Mouse (Mus musculus): ENCODE measurements at regions not wholly inside any gene's neighbourhood (a gene's known extent, or its start where the extent isn't known, plus 50 kb on each side); places are given as distances from the start of the nearest gene placed in this dataset.
A peak's percentile ranks its signal among the peaks of the same experiment; 100 is the strongest.

- Histone ChIP-seq H3K4me2 (ENCODE audit: low read length) (no peak overlapping the region), H3K9ac (ENCODE audit: low read depth, low read length) (no peak overlapping the region), H3K27ac (no peak overlapping the region), H3K4me3 (replicated peaks; ENCODE audit: low read depth, low read length) (no peak overlapping the region), H3K9me3 (replicated peaks; ENCODE audit: low read length) (no peaks in the 10 kb centered on the region), H3K36me3 (ENCODE audit: insufficient read depth, low read length) (no peaks in the 10 kb centered on the region), H3K27me3 (ENCODE audit: insufficient read depth, low read length) (no peaks in the 10 kb centered on the region), H3K4me1 (replicated peaks; ENCODE audit: insufficient read depth, low read length) (no peaks in the 10 kb centered on the region)
- DNase-seq (ENCODE audit: low spot score) (no peak), ATAC-seq (replicated peaks; ENCODE audit: low FRiP score, low read depth) (no peak)
- no peak for TF ChIP-seq CTCF (IDR thresholded peaks at IDR 0.05; ENCODE audit: low read depth)
- 58% methylated on average over 2 of the region's 2 CpGs for WGBS
These were observed 175.6 kb upstream of the B3galt2 start for GRCm38 (mm10) chr1:143464863-143465262.

GRCm38 (mm10) chr1:143466092-143466491 is 174.4 kb upstream of the B3galt2 start:
- TF ChIP-seq CTCF (IDR thresholded peaks at IDR 0.05; ENCODE audit: low read depth) = no peak
- WGBS = 93% methylated on average over 3 of the region's 3 CpGs
- H3K27me3 ChIP-seq (ENCODE audit: insufficient read depth, low read length) = no peaks in the 10 kb centered on the region
- no peak for DNase-seq (ENCODE audit: low spot score)
- ATAC-seq (replicated peaks; ENCODE audit: low FRiP score, low read depth) = no peak
- H3K9me3 ChIP-seq (replicated peaks; ENCODE audit: low read length) = no peaks in the 10 kb centered on the region
- H3K4me2 ChIP-seq (ENCODE audit: low read length) = no peak overlapping the region
- no peak overlapping the region for H3K27ac ChIP-seq
- no peaks in the 10 kb centered on the region for H3K36me3 ChIP-seq (ENCODE audit: insufficient read depth, low read length)
- no peaks in the 10 kb centered on the region for H3K4me1 ChIP-seq (replicated peaks; ENCODE audit: insufficient read depth, low read length)
- no peak overlapping the region for H3K4me3 ChIP-seq (replicated peaks; ENCODE audit: low read depth, low read length)
- H3K9ac ChIP-seq (ENCODE audit: low read depth, low read length) = no peak overlapping the region

- Histone ChIP-seq H3K9ac (ENCODE audit: low read depth, low read length) (no peak overlapping the region), H3K27me3 (ENCODE audit: insufficient read depth, low read length) (no peaks in the 10 kb centered on the region), H3K9me3 (replicated peaks; ENCODE audit: low read length) (no peaks in the 10 kb centered on the region), H3K36me3 (ENCODE audit: insufficient read depth, low read length) (no peaks in the 10 kb centered on the region), H3K27ac (no peak overlapping the region), H3K4me3 (replicated peaks; ENCODE audit: low read depth, low read length) (no peak overlapping the region), H3K4me2 (ENCODE audit: low read length) (no peak overlapping the region), H3K4me1 (replicated peaks; ENCODE audit: insufficient read depth, low read length) (no peaks in the 10 kb centered on the region)
- no peak for DNase-seq (ENCODE audit: low spot score)
- no peak for ATAC-seq (replicated peaks; ENCODE audit: low FRiP score, low read depth)
- WGBS = 88% methylated on average over 2 of the region's 2 CpGs
- TF ChIP-seq CTCF (IDR thresholded peaks at IDR 0.05; ENCODE audit: low read depth) = no peak
These were observed 165.1 kb upstream of the B3galt2 start for GRCm38 (mm10) chr1:143475329-143475728.

- TF ChIP-seq CTCF (IDR thresholded peaks at IDR 0.05; ENCODE audit: low read depth) = no peak
- Histone ChIP-seq H3K4me2 (ENCODE audit: low read length) (no peak overlapping the region), H3K4me1 (replicated peaks; ENCODE audit: insufficient read depth, low read length) (no peaks in the 10 kb centered on the region), H3K9ac (ENCODE audit: low read depth, low read length) (no peak overlapping the region), H3K4me3 (replicated peaks; ENCODE audit: low read depth, low read length) (no peak overlapping the region), H3K27me3 (ENCODE audit: insufficient read depth, low read length) (no peaks in the 10 kb centered on the region), H3K9me3 (replicated peaks; ENCODE audit: low read length) (no peaks in the 10 kb centered on the region), H3K36me3 (ENCODE audit: insufficient read depth, low read length) (no peaks in the 10 kb centered on the region), H3K27ac (no peak overlapping the region)
- no peak for DNase-seq (ENCODE audit: low spot score)
- ATAC-seq (replicated peaks; ENCODE audit: low FRiP score, low read depth) = no peak
- 77% methylated on average over 4 of the region's 4 CpGs for whole genome bisulfite sequencing
These were observed 157.1 kb upstream of the B3galt2 start for GRCm38 (mm10) chr1:143483345-143483744.

- H3K9ac ChIP-seq (ENCODE audit: low read depth, low read length) = no peak overlapping the region
These were observed 155.5 kb upstream of the B3galt2 start for GRCm38 (mm10) chr1:143484936-143485335.

GRCm38 (mm10) chr1:143497092-143497491 is 143.4 kb upstream of the B3galt2 start:
- Histone ChIP-seq H3K4me1 (replicated peaks; ENCODE audit: insufficient read depth, low read length) (no peaks in the 10 kb centered on the region), H3K4me2 (ENCODE audit: low read length) (no peak overlapping the region), H3K27ac (no peak overlapping the region), H3K36me3 (ENCODE audit: insufficient read depth, low read length) (no peaks in the 10 kb centered on the region), H3K9me3 (replicated peaks; ENCODE audit: low read length) (no peaks in the 10 kb centered on the region), H3K27me3 (ENCODE audit: insufficient read depth, low read length) (no peaks in the 10 kb centered on the region), H3K9ac (ENCODE audit: low read depth, low read length) (no peak overlapping the region), H3K4me3 (replicated peaks; ENCODE audit: low read depth, low read length) (no peak overlapping the region)
- TF ChIP-seq CTCF (IDR thresholded peaks at IDR 0.05; ENCODE audit: low read depth) = no peak
- WGBS = 62% methylated on average over 8 of the region's 8 CpGs
- DNase-seq (ENCODE audit: low spot score) (no peak), ATAC-seq (replicated peaks; ENCODE audit: low FRiP score, low read depth) (no peak)

More at GRCm38 (mm10) chr1:143484936-143485335, 155.5 kb upstream of the B3galt2 start:
- no peaks in the 10 kb centered on the region for H3K4me1 ChIP-seq (replicated peaks; ENCODE audit: insufficient read depth, low read length)
- no peaks in the 10 kb centered on the region for H3K27me3 ChIP-seq (ENCODE audit: insufficient read depth, low read length)
- no peaks in the 10 kb centered on the region for H3K9me3 ChIP-seq (replicated peaks; ENCODE audit: low read length)
- no peak overlapping the region for H3K4me2 ChIP-seq (ENCODE audit: low read length)
- no peak overlapping the region for H3K4me3 ChIP-seq (replicated peaks; ENCODE audit: low read depth, low read length)
- no peak for DNase-seq (ENCODE audit: low spot score)
- ATAC-seq (replicated peaks; ENCODE audit: low FRiP score, low read depth) = no peak
- TF ChIP-seq CTCF (IDR thresholded peaks at IDR 0.05; ENCODE audit: low read depth) = no peak
- no peak overlapping the region for H3K27ac ChIP-seq
- no peaks in the 10 kb centered on the region for H3K36me3 ChIP-seq (ENCODE audit: insufficient read depth, low read length)
- 71% methylated on average over 1 of the region's 1 CpGs for WGBS

GRCm38 (mm10) chr1:143503436-143504065 is 136.9 kb upstream of the B3galt2 start:
- ATAC-seq (replicated peaks; ENCODE audit: low FRiP score, low read depth) (peak; percentile 80; the same call in 1 of the 2 replicates), DNase-seq (ENCODE audit: low spot score) (peak; percentile 78)
- Histone ChIP-seq H3K4me1 (replicated peaks; ENCODE audit: insufficient read depth, low read length) (no peaks in the 10 kb centered on the region), H3K36me3 (ENCODE audit: insufficient read depth, low read length) (no peaks in the 10 kb centered on the region), H3K27ac (peak overlapping the region; percentile 26; the same call in 1 of the 2 replicates), H3K4me3 (replicated peaks; ENCODE audit: low read depth, low read length) (no peak overlapping the region), H3K27me3 (ENCODE audit: insufficient read depth, low read length) (no peaks in the 10 kb centered on the region), H3K9ac (ENCODE audit: low read depth, low read length) (no peak overlapping the region), H3K9me3 (replicated peaks; ENCODE audit: low read length) (no peaks in the 10 kb centered on the region), H3K4me2 (ENCODE audit: low read length) (peak overlapping the region; percentile 22; the same call in 1 of the 2 replicates)
- WGBS = 28% methylated on average over 11 of the region's 11 CpGs
- no peak for TF ChIP-seq CTCF (IDR thresholded peaks at IDR 0.05; ENCODE audit: low read depth)

Measured in kidney, postnatal 0 days (tissue).